Mouse (Mus musculus) midbrain, embryonic 10.5 days (tissue): ENCODE measurements around the gene Atp5b. TPM values are rescaled to one million over a fixed set of nuclear protein-coding genes. Genes with fewer than 3 reads are reported as not detected.

Source experiments
- DNase-seq: peaks from one replicate; pipeline ENCODE4 v3.0.0-alpha.2; 2017; ENCODE audit warnings: low spot score
- H3K27ac ChIP-seq: fragments of 300-500 bp; sonication (generic); replicated peaks from 2 replicates; pipeline ENCODE4 v1.5.1; 2016; ENCODE audit warnings: mild to moderate bottlenecking
- H3K27me3 ChIP-seq: fragments of 300-500 bp; sonication (generic); 2 replicates; pipeline ENCODE4 v1.6.1; 2016; ENCODE audit warnings: low read depth, mild to moderate bottlenecking; ENCODE audit not compliant: poor library complexity, severe bottlenecking
- H3K36me3 ChIP-seq: fragments of 300-500 bp; sonication (generic); 2 replicates; pipeline ENCODE4 v1.6.1; 2016; ENCODE audit warnings: mild to moderate bottlenecking, moderate library complexity
- H3K4me1 ChIP-seq: fragments of 300-500 bp; sonication (generic); 2 replicates; pipeline ENCODE4 v1.6.1; 2016
- H3K4me3 ChIP-seq: fragments of 300-500 bp; sonication (generic); 2 replicates; pipeline ENCODE4 v1.5.1; 2016; ENCODE audit warnings: mild to moderate bottlenecking, moderate library complexity
- H3K9me3 ChIP-seq: fragments of 300-500 bp; sonication (generic); replicated peaks from 2 replicates; pipeline ENCODE4 v1.6.1; 2016; ENCODE audit warnings: mild to moderate bottlenecking
- WGBS: fragments of 180-500 bp; shearing (Covaris S2); methylation state at CpG from one replicate; pipeline ENCODE4 v1.1.7; 2016; 5-methylcytosine and 5-hydroxymethylcytosine counted together
- polyA plus RNA-seq: library from polyadenylated mRNA; unstranded; fragments of >200 nt; fragmentation: Nextera tagmentation; extraction: Ambion mirVana; gene quantifications from 2 replicates; pipeline ENCODE4 v1.2.1, GENCODE M21; 2016

Atp5b gene
- 2,205 and 2,316 TPM in 2 replicates for polyA plus RNA-seq

DNA sequence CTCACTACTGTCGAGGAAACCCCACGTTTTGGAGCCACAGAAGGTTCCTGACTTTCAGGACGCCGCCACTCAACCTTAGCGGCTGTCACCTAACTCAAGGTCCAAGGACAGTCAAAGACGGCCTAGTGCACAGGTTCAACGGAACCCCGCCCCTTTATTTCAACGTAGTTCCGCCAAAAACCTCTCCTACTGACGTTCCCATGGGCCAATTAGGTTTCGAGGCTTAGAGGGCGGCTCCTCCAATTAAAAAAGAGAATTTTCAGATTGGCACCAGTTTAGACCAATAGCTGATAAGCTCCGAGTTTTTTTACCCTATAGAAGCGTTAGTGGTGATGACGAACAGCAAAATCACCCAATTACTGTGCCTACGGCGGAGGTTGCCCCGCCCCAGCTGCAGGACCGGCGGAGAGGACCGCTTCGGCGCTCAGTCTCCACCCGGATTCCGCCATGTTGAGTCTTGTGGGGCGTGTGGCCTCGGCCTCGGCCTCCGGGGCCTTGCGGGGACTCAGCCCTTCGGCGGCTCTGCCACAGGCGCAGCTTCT, at the start of gene Atp5b:
Atp5b (plus strand) TSS at position 394 of the 542 bp plus-strand sequence.
- peaks cover 41% of the 10 kb centered on the region for H3K36me3 ChIP-seq
- peak; percentile 94 for DNase-seq
- WGBS: under 1% methylated on average over 34 of the region's 34 CpGs
- H3K4me1 ChIP-seq: peaks cover 21% of the 10 kb centered on the region
- H3K27ac ChIP-seq: peak within 1 kb of the TSS; percentile 97
- no peaks in the 10 kb centered on the region for H3K9me3 ChIP-seq
- no peaks in the 10 kb centered on the region for H3K27me3 ChIP-seq
- peak within 1 kb of the TSS; percentile 76 for H3K4me3 ChIP-seq

DNA sequence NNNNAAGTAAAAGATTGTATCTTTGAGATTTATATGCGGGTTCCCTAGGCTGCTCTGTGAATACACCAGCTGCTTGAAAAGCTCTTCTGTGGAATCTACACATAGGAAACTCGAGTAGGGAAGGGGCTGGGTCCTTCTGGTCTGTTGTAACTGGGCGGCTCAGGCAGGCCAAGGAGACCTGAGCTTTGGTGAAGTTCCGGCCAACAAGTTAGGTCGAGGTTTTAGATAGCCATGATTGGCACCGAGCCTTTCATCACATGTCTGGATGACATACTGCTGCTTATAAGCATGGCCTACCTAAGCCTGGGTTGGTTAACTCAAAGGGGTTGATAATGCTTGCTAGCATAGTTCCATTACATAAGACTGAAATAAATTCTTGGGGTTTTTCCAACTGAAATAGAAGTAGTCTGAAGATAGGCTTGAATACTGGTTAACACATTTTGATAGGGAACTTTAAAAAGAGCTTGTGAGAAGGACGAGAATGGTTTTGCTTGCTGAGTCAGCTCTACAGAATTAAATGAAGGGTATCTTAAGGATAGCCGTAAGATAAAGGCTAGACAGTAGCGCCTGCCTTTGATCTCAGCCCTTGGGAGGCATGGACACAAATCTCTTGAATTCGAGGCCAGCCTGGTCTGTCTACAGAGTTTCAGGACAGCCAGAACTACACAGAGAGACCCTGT, 46.2 kb upstream of the Atp5b start:
- Histone ChIP-seq H3K36me3 (peaks cover 48% of the 10 kb centered on the region), H3K27me3 (no peaks in the 10 kb centered on the region), H3K4me1 (peaks cover 42% of the 10 kb centered on the region), H3K27ac (peak overlapping the region; percentile 100), H3K9me3 (no peaks in the 10 kb centered on the region), H3K4me3 (peak overlapping the region; percentile 92)
- DNase-seq: peak; percentile 34
- 10% methylated on average over 10 of the region's 10 CpGs for WGBS

DNA sequence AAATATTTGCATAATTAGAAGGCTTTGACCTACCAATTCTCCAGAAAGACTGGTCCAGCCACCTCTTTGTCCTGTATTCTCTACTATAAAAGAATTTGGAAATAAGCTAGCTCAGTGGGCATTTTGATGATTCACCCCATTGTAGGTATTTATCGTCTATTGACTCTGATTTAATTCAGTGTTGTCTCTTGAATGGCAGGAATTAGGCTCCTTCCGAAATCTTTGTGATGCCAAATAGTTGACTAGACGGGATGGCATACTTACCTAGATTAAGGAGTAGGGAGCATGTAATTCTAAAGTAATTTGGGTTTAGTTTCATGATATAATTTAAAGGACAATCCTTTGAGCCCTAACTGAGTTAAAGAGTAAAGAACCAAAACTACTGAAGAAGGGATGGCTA, 45.2 kb upstream of the Atp5b start:
- H3K4me3 ChIP-seq: peak overlapping the region; percentile 92
- H3K36me3 ChIP-seq: peaks cover 57% of the 10 kb centered on the region
- H3K4me1 ChIP-seq: peaks cover 42% of the 10 kb centered on the region
- no peak for DNase-seq
- no peak overlapping the region for H3K27ac ChIP-seq
- H3K9me3 ChIP-seq: no peaks in the 10 kb centered on the region
- WGBS: 64% methylated on average over 3 of the region's 3 CpGs
- H3K27me3 ChIP-seq: no peaks in the 10 kb centered on the region

DNA sequence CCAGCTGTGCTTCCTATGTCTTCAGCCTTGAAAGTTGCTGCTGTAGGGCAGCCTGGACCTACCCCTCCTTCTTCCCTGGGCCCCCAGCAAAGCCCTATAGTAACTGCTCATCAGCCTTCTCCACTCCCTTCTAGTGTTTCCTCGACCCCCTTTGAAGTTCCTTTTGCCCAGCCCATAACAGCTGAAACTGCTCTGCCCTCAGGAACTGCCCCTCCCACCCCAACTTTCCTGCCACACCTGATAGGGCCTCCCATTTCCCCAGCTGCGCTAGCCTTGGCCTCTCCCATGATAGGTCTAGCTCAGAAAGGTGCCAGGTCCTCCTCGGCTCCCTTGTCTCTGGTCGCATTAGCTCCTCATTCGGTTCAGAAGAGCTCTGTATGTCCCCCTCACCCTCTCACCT, 43.9 kb upstream of the Atp5b start:
- 0 out of 2 replicates have a peak overlapping the region, but pooled peaks have one; percentile 8 for H3K4me3 ChIP-seq
- no peaks in the 10 kb centered on the region for H3K27me3 ChIP-seq
- H3K36me3 ChIP-seq: peaks cover 70% of the 10 kb centered on the region
- no peak for DNase-seq
- H3K4me1 ChIP-seq: peaks cover 50% of the 10 kb centered on the region
- no peaks in the 10 kb centered on the region for H3K9me3 ChIP-seq
- WGBS: 84% methylated on average over 5 of the region's 5 CpGs
- H3K27ac ChIP-seq: no peak overlapping the region

DNA sequence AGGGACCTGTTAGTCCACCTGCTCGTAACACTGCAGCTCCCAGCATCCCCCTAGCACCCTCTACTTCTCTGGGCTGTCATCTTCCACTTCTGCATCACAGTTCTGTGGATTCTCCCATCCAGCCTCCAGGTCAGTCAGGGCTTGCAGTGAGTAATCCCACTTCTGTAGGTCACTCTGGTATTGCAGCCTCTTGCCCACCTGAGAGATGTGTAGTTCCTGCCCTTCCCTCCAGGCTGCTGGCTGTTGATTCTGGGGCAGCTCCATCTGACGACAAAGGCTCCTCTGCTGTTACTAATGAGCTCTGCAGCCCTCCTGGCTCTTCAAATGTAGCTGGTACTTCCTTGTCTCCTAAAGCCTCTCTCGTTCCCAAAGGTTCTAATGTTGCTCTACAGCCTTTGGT, 43.2 kb upstream of the Atp5b start:
- Histone ChIP-seq H3K27me3 (no peaks in the 10 kb centered on the region), H3K4me3 (0 out of 2 replicates have a peak overlapping the region, but pooled peaks have one; percentile 3), H3K36me3 (peaks cover 77% of the 10 kb centered on the region), H3K27ac (no peak overlapping the region), H3K4me1 (peaks cover 51% of the 10 kb centered on the region), H3K9me3 (no peaks in the 10 kb centered on the region)
- WGBS: 86% methylated on average over 3 of the region's 3 CpGs
- no peak for DNase-seq

DNA sequence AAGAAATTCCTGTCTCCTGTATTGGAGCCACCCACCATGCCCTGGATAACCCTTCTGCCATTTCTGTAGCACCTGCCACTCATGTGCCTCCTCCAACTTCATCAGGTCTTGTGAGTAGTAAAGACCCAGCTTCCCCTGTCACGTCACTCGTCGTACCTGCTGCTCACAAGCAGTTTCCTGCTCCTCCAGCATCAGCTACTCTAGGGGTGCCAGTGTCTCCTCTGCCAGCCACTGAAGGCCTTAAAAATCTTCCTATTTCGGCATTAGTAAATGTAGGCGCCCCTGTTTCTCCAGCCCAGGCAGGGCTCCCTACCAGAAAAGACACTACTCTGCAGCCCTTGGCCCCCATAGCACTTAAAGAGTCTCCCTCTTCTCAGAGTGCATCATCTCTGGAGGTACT, 42.8 kb upstream of the Atp5b start:
- H3K36me3 ChIP-seq: peaks cover 81% of the 10 kb centered on the region

DNA sequence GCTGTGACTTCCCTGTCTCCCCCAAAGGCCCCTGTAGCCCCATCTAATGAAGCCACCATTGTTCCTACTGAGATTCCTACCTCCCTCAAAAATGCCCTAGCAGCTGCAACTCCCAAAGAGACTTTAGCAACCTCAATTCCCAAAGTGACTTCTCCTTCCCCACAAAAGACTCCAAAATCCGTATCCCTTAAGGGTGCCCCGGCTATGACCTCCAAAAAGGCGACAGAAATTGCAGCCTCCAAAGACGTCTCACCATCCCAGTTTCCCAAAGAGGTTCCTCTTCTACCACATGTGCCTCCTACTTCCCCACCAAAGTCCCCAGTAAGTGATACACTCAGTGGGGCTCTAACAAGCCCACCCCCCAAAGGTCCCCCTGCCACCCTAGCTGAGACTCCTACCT, 41.4 kb upstream of the Atp5b start:
- H3K4me3 ChIP-seq: no peak overlapping the region
- DNase-seq: no peak
- H3K9me3 ChIP-seq: no peaks in the 10 kb centered on the region
- H3K27ac ChIP-seq: no peak overlapping the region
- peaks cover 50% of the 10 kb centered on the region for H3K4me1 ChIP-seq
- peaks cover 94% of the 10 kb centered on the region for H3K36me3 ChIP-seq
- 79% methylated on average over 4 of the region's 4 CpGs for WGBS
- H3K27me3 ChIP-seq: no peaks in the 10 kb centered on the region

More for the DNA sequence above, 42.8 kb upstream of the Atp5b start:
- H3K27me3 ChIP-seq: no peaks in the 10 kb centered on the region
- no peak overlapping the region for H3K27ac ChIP-seq
- 92% methylated on average over 5 of the region's 5 CpGs for WGBS
- H3K4me3 ChIP-seq: 0 out of 2 replicates have a peak overlapping the region, but pooled peaks have one; percentile 3
- no peaks in the 10 kb centered on the region for H3K9me3 ChIP-seq
- H3K4me1 ChIP-seq: peaks cover 50% of the 10 kb centered on the region
- DNase-seq: no peak

DNA sequence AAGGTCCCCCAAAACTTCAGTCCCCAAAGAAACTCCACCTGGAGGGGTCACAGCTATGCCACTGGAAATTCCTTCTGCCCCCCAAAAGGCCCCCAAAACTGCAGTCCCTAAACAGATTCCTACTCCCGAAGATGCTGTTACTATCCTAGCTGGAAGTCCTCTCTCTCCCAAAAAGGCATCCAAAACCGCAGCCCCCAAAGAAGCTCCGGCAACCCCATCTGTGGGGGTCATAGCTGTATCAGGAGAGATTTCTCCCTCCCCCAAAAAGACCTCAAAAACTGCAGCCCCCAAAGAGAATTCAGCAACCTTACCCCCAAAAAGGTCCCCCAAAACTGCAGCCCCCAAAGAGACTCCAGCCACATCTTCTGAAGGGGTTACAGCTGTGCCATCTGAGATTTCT, 40.6 kb upstream of the Atp5b start:
- Histone ChIP-seq H3K4me3 (no peak overlapping the region), H3K36me3 (peaks cover 99% of the 10 kb centered on the region), H3K27me3 (no peaks in the 10 kb centered on the region), H3K9me3 (no peaks in the 10 kb centered on the region), H3K4me1 (peaks cover 42% of the 10 kb centered on the region), H3K27ac (no peak overlapping the region)
- no peak for DNase-seq
- 95% methylated on average over 3 of the region's 3 CpGs for WGBS

DNA sequence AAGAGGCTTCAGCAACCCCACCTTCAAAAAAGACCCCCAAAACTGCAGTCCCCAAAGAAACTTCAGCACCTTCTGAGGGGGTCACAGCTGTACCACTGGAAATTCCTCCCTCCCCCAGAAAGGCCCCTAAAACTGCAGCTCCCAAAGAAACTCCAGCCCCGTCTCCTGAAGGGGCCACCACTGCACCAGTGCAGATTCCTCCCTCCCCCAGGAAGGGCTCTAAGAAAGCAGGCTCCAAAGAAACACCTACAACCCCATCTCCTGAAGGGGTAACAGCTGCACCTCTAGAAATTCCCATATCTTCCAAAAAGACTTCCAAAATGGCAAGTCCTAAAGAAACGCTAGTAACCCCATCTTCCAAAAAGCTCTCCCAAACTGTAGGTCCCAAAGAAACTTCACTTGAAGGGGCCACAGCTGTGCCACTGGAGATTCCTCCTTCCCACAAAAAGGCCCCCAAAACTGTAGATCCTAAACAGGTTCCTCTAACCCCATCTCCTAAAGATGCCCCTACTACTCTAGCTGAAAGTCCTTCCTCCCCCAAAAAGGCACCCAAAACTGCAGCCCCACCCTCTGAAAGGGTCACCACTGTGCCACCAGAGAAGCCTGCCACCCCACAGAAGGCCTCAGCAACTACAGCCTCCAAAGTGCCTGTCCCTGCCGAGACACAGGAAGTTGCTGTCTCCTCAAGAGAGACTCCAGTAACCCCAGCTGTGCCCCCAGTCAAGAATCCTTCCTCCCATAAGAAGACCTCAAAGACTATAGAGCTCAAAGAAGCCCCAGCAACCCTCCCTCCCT, 39.8 kb upstream of the Atp5b start:
- no peak overlapping the region for H3K27ac ChIP-seq
- no peak overlapping the region for H3K4me3 ChIP-seq
- H3K36me3 ChIP-seq: peaks cover 99% of the 10 kb centered on the region
- no peaks in the 10 kb centered on the region for H3K9me3 ChIP-seq
- no peak for DNase-seq
- 83% methylated on average over 3 of the region's 3 CpGs for WGBS
- H3K27me3 ChIP-seq: no peaks in the 10 kb centered on the region
- peaks cover 35% of the 10 kb centered on the region for H3K4me1 ChIP-seq

DNA sequence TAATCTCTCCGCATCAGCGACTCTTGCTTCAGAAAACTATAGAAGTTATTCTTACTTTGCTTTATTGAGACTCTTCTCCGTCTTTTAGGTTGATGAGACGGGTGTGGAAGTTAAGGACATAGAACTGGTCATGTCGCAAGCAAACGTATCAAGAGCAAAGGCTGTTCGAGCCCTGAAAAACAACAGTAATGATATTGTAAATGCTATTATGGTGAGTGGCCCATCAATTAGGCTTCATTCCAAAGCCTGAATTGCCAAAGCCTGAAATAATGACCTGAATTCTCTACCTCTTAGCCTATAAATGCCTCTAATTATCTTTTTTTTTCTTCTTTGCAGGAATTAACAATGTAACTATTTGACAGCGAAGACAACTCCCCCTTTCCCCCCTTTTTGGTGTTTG, 34.9 kb upstream of the Atp5b start:
- WGBS: 98% methylated on average over 8 of the region's 8 CpGs
- Histone ChIP-seq H3K36me3 (peaks cover 86% of the 10 kb centered on the region), H3K27me3 (no peaks in the 10 kb centered on the region), H3K4me3 (no peak overlapping the region), H3K4me1 (peaks cover 15% of the 10 kb centered on the region), H3K27ac (no peak overlapping the region), H3K9me3 (no peaks in the 10 kb centered on the region)
- DNase-seq: no peak

DNA sequence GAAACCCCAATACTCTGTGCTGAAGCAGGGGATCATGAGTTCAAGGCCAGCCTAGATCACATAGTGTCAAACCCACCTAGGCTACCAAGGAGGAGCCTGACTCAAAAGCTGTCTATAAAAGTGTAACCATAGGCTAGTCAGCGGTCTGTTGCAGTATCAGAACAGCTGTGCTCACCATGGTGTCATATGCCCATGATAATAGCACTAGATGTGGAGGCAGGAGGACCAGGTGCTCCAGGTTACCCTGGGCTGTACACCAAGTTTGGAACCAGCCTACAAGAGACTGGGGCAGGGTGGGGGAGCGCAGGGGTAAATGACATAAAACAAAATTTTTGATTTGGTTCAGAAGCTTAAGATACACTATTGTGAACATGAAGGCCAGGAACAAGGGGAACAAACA, 33.3 kb upstream of the Atp5b start:
- H3K9me3 ChIP-seq: no peaks in the 10 kb centered on the region
- no peak overlapping the region for H3K27ac ChIP-seq
- no peak for DNase-seq
- peaks cover 2% of the 10 kb centered on the region for H3K4me1 ChIP-seq
- H3K36me3 ChIP-seq: peaks cover 70% of the 10 kb centered on the region
- 97% methylated on average over 2 of the region's 2 CpGs for WGBS
- H3K4me3 ChIP-seq: no peak overlapping the region
- no peaks in the 10 kb centered on the region for H3K27me3 ChIP-seq

DNA sequence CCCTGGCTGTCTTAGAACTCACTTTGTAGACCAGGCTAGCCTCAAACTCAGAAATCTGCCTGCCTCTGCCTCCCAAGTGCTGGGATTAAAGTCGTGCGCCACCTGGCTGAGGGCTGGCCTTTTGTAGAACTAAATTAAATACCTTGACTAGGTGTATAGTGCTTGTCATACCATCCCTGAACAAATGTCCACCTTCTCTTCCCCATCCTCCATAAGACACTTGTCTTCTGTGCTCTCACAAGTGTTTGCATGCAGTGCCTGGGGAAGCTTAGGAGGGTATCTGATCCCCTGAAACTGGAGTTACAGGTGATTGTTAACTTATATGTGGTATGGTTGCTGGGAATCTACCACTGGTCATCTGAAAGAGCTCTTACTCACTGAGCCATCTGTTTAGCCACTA, 32.7 kb upstream of the Atp5b start:
- Histone ChIP-seq H3K4me1 (no peaks in the 10 kb centered on the region), H3K27me3 (no peaks in the 10 kb centered on the region), H3K9me3 (no peaks in the 10 kb centered on the region), H3K27ac (no peak overlapping the region), H3K36me3 (peaks cover 64% of the 10 kb centered on the region), H3K4me3 (no peak overlapping the region)
- 93% methylated on average over 2 of the region's 2 CpGs for WGBS
- DNase-seq: no peak

DNA sequence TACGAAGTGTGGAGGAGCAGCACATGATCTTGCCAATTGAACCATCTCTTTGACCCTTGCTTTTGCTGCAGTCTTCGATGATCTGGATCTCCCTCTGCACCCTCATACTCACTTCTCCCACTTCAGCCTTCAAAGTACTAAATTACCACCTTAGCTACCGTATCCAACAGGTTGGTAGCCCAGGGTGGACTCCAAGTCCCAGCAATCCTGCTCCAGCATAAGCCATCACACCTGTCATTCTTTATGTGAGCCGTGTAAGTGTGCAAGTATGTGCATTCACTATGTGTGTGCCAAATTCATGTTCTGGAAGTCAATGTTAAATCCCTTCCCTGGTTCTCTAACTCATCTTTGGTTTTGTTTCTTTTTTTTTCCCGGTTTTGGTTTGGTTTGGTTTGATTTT, 31.5 kb upstream of the Atp5b start:
- H3K27me3 ChIP-seq: no peaks in the 10 kb centered on the region
- no peaks in the 10 kb centered on the region for H3K9me3 ChIP-seq
- H3K4me1 ChIP-seq: no peaks in the 10 kb centered on the region
- no peak for DNase-seq
- H3K27ac ChIP-seq: no peak overlapping the region
- H3K36me3 ChIP-seq: peaks cover 52% of the 10 kb centered on the region
- 96% methylated on average over 5 of the region's 5 CpGs for WGBS
- no peak overlapping the region for H3K4me3 ChIP-seq
